In the genomic region with DNA sequence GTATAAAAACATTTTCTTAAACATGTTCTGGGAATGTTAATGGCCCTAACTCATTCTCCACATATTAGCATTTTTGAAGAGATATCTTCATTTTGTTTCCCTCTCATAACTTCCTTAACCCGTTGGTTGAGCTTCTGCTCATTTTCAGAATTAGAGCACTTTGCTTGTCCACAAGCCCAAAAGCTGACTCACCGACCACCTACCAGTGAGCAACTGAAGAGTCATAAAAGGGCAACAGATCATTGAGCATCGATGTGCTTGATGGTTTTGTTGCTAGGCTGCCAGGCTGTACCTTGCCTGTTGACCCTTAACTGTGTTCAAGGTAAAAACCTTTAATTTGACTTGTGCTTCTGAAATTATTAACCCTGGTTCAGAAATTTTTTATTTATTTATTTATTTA, we compare ENCODE assay signal across 30 mouse cellular contexts.
DNase-seq lines count a peak whose midpoint lies in the region; ATAC-seq and TF ChIP-seq lines count a peak whose summit lies in the region.
"Had no signal": no experiment of that assay in that cellular context is flagged by ENCODE, and none has a peak within 500 bp of the region (broad histone marks: within the 10 kb centered on the region; RNA-seq: fewer than 3 reads in every experiment).

No protein-coding gene starts in this region.

- H3K27ac ChIP-seq in CH12.LX (ENCODE audit: insufficient read depth, low read depth): no peak overlapping the region
- no peak overlapping the region for H3K27ac ChIP-seq in kidney, embryonic 15.5 days
- H3K27ac ChIP-seq: embryonic facial prominence, embryonic 13.5 days; forebrain, embryonic 12.5 days; forebrain, embryonic 15.5 days; heart, adult 2 months; heart, embryonic 10.5 days; heart, embryonic 13.5 days; hindbrain, embryonic 14.5 days; hindbrain, postnatal 0 days had no signal

- TF ChIP-seq CTCF in CH12.LX (conservative IDR thresholded peaks at IDR 0.05 in 1 of 2, IDR thresholded peaks at IDR 0.05 in 1 of 2; ENCODE audit: low read depth in 2 of 2, low read length in 2 of 2) (no peak), Patski (IDR thresholded peaks at IDR 0.05) (no peak)

- peak; percentile 26 to 62 for DNase-seq in adrenal gland, adult (ENCODE audit: inconsistent age in 2 of 2, low spot score in 1 of 2)
- no peak for DNase-seq in adrenal gland, postnatal 4 days (ENCODE audit: low spot score in 2 of 2)
- DNase-seq in adrenal gland, postnatal 36 days: peak; percentile 31 to 45
- DNase-seq in adrenal gland, postnatal 25 days: no peak
- DNase-seq in CH12.LX (ENCODE audit: extremely low read depth): peak; percentile 2
- DNase-seq in Patski (ENCODE audit: low read depth, low spot score): peak; percentile 12
- no peak for DNase-seq in left cerebral cortex, adult 11 months (ENCODE audit: low spot score)
- DNase-seq: adrenal gland, adult 8-10 months; B cell, adult 2 months; cerebellum, adult 11 months; cerebellum, adult 9-11 months; cerebellum, postnatal 25 days; gastrocnemius, postnatal 36 days; heart, adult 2 months; heart, postnatal 14 days; heart, postnatal 4 days; kidney, adult 18-20 months had no signal

- in situ Hi-C loops in CH12.LX (cut with MboI; ENCODE audit: low pct_ligation_motif_present, low pct_unique_long_range_greater_than_20kb, low sequenced_read_pairs) (no loop called here), Patski (cut with MboI; ENCODE audit: low pct_unique_long_range_greater_than_20kb) (no loop called here)

- no peaks in the 10 kb centered on the region for H3K27me3 ChIP-seq in CH12.LX (replicated peaks)
- peaks cover 2% of the 10 kb centered on the region for H3K27me3 ChIP-seq in Patski
- H3K27me3 ChIP-seq in kidney, embryonic 15.5 days: no peaks in the 10 kb centered on the region
- H3K27me3 ChIP-seq: embryonic facial prominence, embryonic 13.5 days; forebrain, embryonic 12.5 days; forebrain, embryonic 15.5 days; heart, embryonic 13.5 days had no signal

- H3K4me3 ChIP-seq in CH12.LX (replicated peaks in 1 of 3; ENCODE audit: low read depth in 2 of 3, low read length in 2 of 3, poor library complexity in 1 of 3): no peak overlapping the region
- no peak overlapping the region for H3K4me3 ChIP-seq in kidney, embryonic 15.5 days (replicated peaks)
- H3K4me3 ChIP-seq: embryonic facial prominence, embryonic 13.5 days; erythroblast, embryonic 14.5 days; forebrain, embryonic 12.5 days; forebrain, embryonic 15.5 days; heart, adult 2 months; heart, embryonic 10.5 days; heart, embryonic 13.5 days had no signal

- TF ChIP-seq RAD21 in CH12.LX (IDR thresholded peaks at IDR 0.05; ENCODE audit: low read depth, low read length): no peak

- TF ChIP-seq EP300 in CH12.LX (IDR thresholded peaks at IDR 0.05; ENCODE audit: low read length): no peak

- H3K9me3 ChIP-seq in CH12.LX (replicated peaks; ENCODE audit: low read length): no peaks in the 10 kb centered on the region
- H3K9me3 ChIP-seq in kidney, embryonic 15.5 days (replicated peaks): no peaks in the 10 kb centered on the region
- H3K9me3 ChIP-seq: embryonic facial prominence, embryonic 13.5 days; forebrain, embryonic 12.5 days; forebrain, embryonic 15.5 days; heart, embryonic 10.5 days; heart, embryonic 13.5 days had no signal

- H3K4me1 ChIP-seq in CH12.LX (ENCODE audit: control insufficient read depth in 1 of 2, insufficient read depth in 2 of 2): no peaks in the 10 kb centered on the region
- no peaks in the 10 kb centered on the region for H3K4me1 ChIP-seq in kidney, embryonic 15.5 days
- H3K4me1 ChIP-seq: embryonic facial prominence, embryonic 13.5 days; forebrain, embryonic 12.5 days; forebrain, embryonic 15.5 days had no signal

- H3K79me2 ChIP-seq in CH12.LX (replicated peaks; ENCODE audit: control insufficient read depth, extremely low read depth, insufficient read depth, poor library complexity, severe bottlenecking): no peaks in the 10 kb centered on the region

- POLR2A ChIA-PET in Patski (lab: Charles Lee): interaction anchor here (0.7 kb wide), 1 partner anchor 171 kb away, joined by 5 read pairs; no protein-coding TSS in a partner anchor

- peak; percentile 69 for ATAC-seq in Patski
- no peak for ATAC-seq in kidney, embryonic 15.5 days (replicated peaks; ENCODE audit: low FRiP score)
- ATAC-seq: activated CD4-positive, CD25-positive, alpha-beta regulatory T cell, adult 4 months; CD4-positive, CD25-positive, alpha-beta regulatory T cell, adult 4 months; forebrain, embryonic 15.5 days; hindbrain, postnatal 0 days; inflammation-experienced regulatory T-cells, adult 6 months; intestine, embryonic 16.5 days had no signal

- no peak for TF ChIP-seq POLR2A in CH12.LX (IDR thresholded peaks at IDR 0.05; ENCODE audit: low read depth, low read length)

- no peaks in the 10 kb centered on the region for H3K36me3 ChIP-seq in CH12.LX (replicated peaks in 1 of 2; ENCODE audit: control insufficient read depth in 1 of 2, insufficient read depth in 1 of 2, low read length in 1 of 2)
- no peaks in the 10 kb centered on the region for H3K36me3 ChIP-seq in kidney, embryonic 15.5 days
- H3K36me3 ChIP-seq: embryonic facial prominence, embryonic 13.5 days; forebrain, embryonic 12.5 days; forebrain, embryonic 15.5 days; heart, embryonic 10.5 days; heart, embryonic 13.5 days had no signal

- 51% methylated on average over 3 of the region's 3 CpGs for WGBS in kidney, embryonic 15.5 days

- CTCF ChIA-PET in Patski (lab: Charles Lee): no interaction called here

- H3K9ac ChIP-seq in CH12.LX (ENCODE audit: insufficient read depth, low read depth): no peak overlapping the region
- no peak overlapping the region for H3K9ac ChIP-seq in kidney, embryonic 15.5 days
- H3K9ac ChIP-seq: embryonic facial prominence, embryonic 13.5 days; forebrain, embryonic 12.5 days; forebrain, embryonic 15.5 days; heart, embryonic 13.5 days; hindbrain, embryonic 14.5 days had no signal

- dilution Hi-C loops in CH12.LX (cut with MboI; ENCODE audit: extremely low pct_ligation_motif_present, extremely low pct_unique_long_range_greater_than_20kb, low sequenced_read_pairs): no loop called here

- no peak overlapping the region for H3K4me2 ChIP-seq in CH12.LX (ENCODE audit: insufficient read depth, low read depth, poor library complexity, severe bottlenecking)
- H3K4me2 ChIP-seq in kidney, embryonic 15.5 days: no peak overlapping the region
- H3K4me2 ChIP-seq: embryonic facial prominence, embryonic 13.5 days; forebrain, embryonic 12.5 days; forebrain, embryonic 15.5 days; heart, embryonic 13.5 days; hindbrain, embryonic 14.5 days had no signal

TF ChIP-seq in CH12.LX, 34 proteins besides CTCF, POLR2A, EP300 and RAD21:
- TF ChIP-seq MAX (IDR thresholded peaks at IDR 0.05; ENCODE audit: low read length) (no peak), NRF1 (IDR thresholded peaks at IDR 0.05; ENCODE audit: low read depth, low read length) (no peak), MYC (IDR thresholded peaks at IDR 0.05; ENCODE audit: low read depth, low read length) (no peak), USF1 (IDR thresholded peaks at IDR 0.05; ENCODE audit: low read depth, low read length) (no peak), TCF12 (IDR thresholded peaks at IDR 0.05; ENCODE audit: low read depth, low read length) (no peak), BHLHE40 (IDR thresholded peaks at IDR 0.05; ENCODE audit: low read depth, low read length) (no peak), ZMIZ1 (IDR thresholded peaks at IDR 0.05; ENCODE audit: low read depth, low read length) (no peak), USF2 (conservative IDR thresholded peaks at IDR 0.05; ENCODE audit: low read depth, low read length) (no peak), PAX5 (IDR thresholded peaks at IDR 0.05; ENCODE audit: low read length) (no peak), MAFK (IDR thresholded peaks at IDR 0.05; ENCODE audit: insufficient replicate concordance, low read length) (no peak), MXI1 (IDR thresholded peaks at IDR 0.05; ENCODE audit: low read depth, low read length) (no peak), RCOR1 (conservative IDR thresholded peaks at IDR 0.05; ENCODE audit: low read depth, low read length) (no peak), NELFE (IDR thresholded peaks at IDR 0.05; ENCODE audit: low read depth, low read length) (no peak), SIN3A (IDR thresholded peaks at IDR 0.05; ENCODE audit: low read length) (no peak), MAZ (IDR thresholded peaks at IDR 0.05; ENCODE audit: low read depth, low read length) (no peak)

Comparison
In these comparisons a context has a peak if more than half of its experiments do, and no peak if none do; other contexts are left out.
1. DNase-seq: peak in adrenal gland, adult (2 of 2), adrenal gland, postnatal 36 days (2 of 2), CH12.LX (single experiment) and Patski (single experiment); none in adrenal gland, postnatal 4 days (0 of 2), adrenal gland, postnatal 25 days (single experiment) and left cerebral cortex, adult 11 months (single experiment).